In genomic region chr11:35147818-35148445, GRCm38 (mm10) we compare ENCODE assay signal across 16 mouse cellular contexts. TPM values are rescaled to one million over a fixed set of nuclear protein-coding genes. Genes with fewer than 3 reads are reported as not detected.
"Had no signal": no experiment of that assay in that cellular context is flagged by ENCODE, and none has a peak within 500 bp of the region (broad histone marks: within the 10 kb centered on the region; RNA-seq: fewer than 3 reads in every experiment).

No protein-coding gene starts in this region.

- H3K27me3 ChIP-seq: intestine, embryonic 15.5 days; limb, embryonic 15.5 days; liver, embryonic 12.5 days had no signal

- ATAC-seq: intestine, embryonic 15.5 days; liver, embryonic 12.5 days had no signal

- DNase-seq: layer of hippocampus, adult 9-11 months; layer of hippocampus, postnatal 36 days; lung, embryonic 14.5 days; lung, postnatal 10 days; lung, postnatal 4 days; midbrain, embryonic 14.5 days; right cerebral cortex, adult 18-20 months; thymus, adult 18-20 months; thymus, postnatal 14 days had no signal

- H3K4me2 ChIP-seq: intestine, embryonic 15.5 days; limb, embryonic 15.5 days; liver, embryonic 12.5 days; lung, embryonic 14.5 days; neural tube, embryonic 15.5 days had no signal

- H3K36me3 ChIP-seq: intestine, embryonic 15.5 days; limb, embryonic 15.5 days; liver, embryonic 12.5 days; midbrain, embryonic 10.5 days; neural tube, embryonic 15.5 days had no signal

- H3K9me3 ChIP-seq: intestine, embryonic 15.5 days; limb, embryonic 15.5 days; liver, embryonic 12.5 days; midbrain, embryonic 10.5 days; neural tube, embryonic 15.5 days had no signal

- H3K9ac ChIP-seq: intestine, embryonic 15.5 days; limb, embryonic 15.5 days; liver, embryonic 12.5 days; lung, embryonic 14.5 days; neural tube, embryonic 15.5 days had no signal

- H3K4me3 ChIP-seq: intestine, embryonic 15.5 days; limb, embryonic 15.5 days; liver, embryonic 12.5 days; midbrain, embryonic 10.5 days; myocyte; neural tube, embryonic 15.5 days had no signal

- H3K27ac ChIP-seq: intestine, embryonic 15.5 days; limb, embryonic 15.5 days; liver, embryonic 12.5 days; midbrain, embryonic 10.5 days; neural tube, embryonic 15.5 days; stomach, postnatal 0 days had no signal

- H3K4me1 ChIP-seq: intestine, embryonic 15.5 days; liver, embryonic 12.5 days had no signal

RNA-seq across cellular contexts. Expression of gene Slit3, which starts 26.9 kb away (rescaled TPM):
- polyA plus RNA-seq: myocyte had no signal
